Mouse (Mus musculus) intestine, embryonic 15.5 days (tissue): ENCODE data around the gene Tnfrsf25. TPM values are rescaled to one million over a fixed set of nuclear protein-coding genes. Genes with fewer than 3 reads are reported as not detected.

Experiments
- ATAC-seq: fragments of 200-750 bp; cut with Nextera tagmentation; 2 replicates; pipeline ENCODE4 v1.8.0; 2017; ENCODE audit warnings: moderate TSS enrichment, moderate library complexity
- H3K27ac ChIP-seq: fragments of 300-500 bp; sonication (generic); 2 replicates; pipeline ENCODE4 v1.5.1; 2015; ENCODE audit warnings: mild to moderate bottlenecking, inconsistent platforms
- H3K27me3 ChIP-seq: fragments of 300-500 bp; sonication (generic); replicated peaks from 2 replicates; pipeline ENCODE4 v1.6.1; 2015; ENCODE audit warnings: inconsistent platforms
- H3K36me3 ChIP-seq: fragments of 300-500 bp; sonication (generic); 2 replicates; pipeline ENCODE4 v1.6.1; 2015; ENCODE audit warnings: inconsistent platforms
- H3K4me1 ChIP-seq: fragments of 300-500 bp; sonication (generic); replicated peaks from 2 replicates; pipeline ENCODE4 v1.6.1; 2015; ENCODE audit warnings: inconsistent platforms
- H3K4me2 ChIP-seq: fragments of 300-500 bp; sonication (generic); replicated peaks from 2 replicates; pipeline ENCODE4 v1.6.1; 2015; ENCODE audit warnings: mild to moderate bottlenecking, inconsistent platforms
- H3K4me3 ChIP-seq: fragments of 300-500 bp; sonication (generic); replicated peaks from 2 replicates; pipeline ENCODE4 v1.5.1; 2015; ENCODE audit warnings: inconsistent platforms
- H3K9ac ChIP-seq: fragments of 300-500 bp; sonication (generic); 2 replicates; pipeline ENCODE4 v1.6.1; 2015; ENCODE audit warnings: inconsistent platforms
- H3K9me3 ChIP-seq: fragments of 300-500 bp; sonication (generic); 2 replicates; pipeline ENCODE4 v1.6.1; 2016; ENCODE audit warnings: inconsistent platforms
- WGBS: fragments of 180-500 bp; shearing (Covaris S2); methylation state at CpG from one replicate; pipeline ENCODE4 v1.1.7; 2015; 5-methylcytosine and 5-hydroxymethylcytosine counted together
- polyA plus RNA-seq: library from polyadenylated mRNA; unstranded; fragments of >200 nt; fragmentation: Nextera tagmentation; extraction: Ambion mirVana; gene quantifications from 2 replicates; pipeline ENCODE4 v1.2.1, GENCODE M21; 2015

The Tnfrsf25 gene
- polyA plus RNA-seq, 1 experiment from 2014 or later: 1.5 TPM

DNA sequence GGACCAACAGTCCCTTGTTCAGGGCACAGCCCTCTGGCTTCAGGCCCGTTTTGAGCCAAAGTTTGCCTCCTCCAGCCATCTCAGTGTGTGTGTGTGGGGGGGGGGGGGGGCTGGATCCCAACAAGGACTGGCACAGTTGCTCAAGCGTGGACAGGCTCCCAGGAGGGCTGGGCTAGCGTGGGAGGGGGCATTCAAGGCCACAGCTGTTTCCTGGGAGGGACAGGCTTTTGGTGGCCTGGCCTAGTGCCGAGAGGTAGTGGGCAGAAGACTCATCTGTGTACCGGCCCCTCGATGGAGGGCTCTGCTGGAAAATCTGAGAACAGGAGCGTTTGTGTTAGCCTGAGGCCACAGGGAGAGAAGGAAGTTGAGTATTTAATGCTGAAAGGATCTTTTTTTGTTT lies 35.8 kb upstream of the Tnfrsf25 start:
- no peak overlapping the region for H3K4me3 ChIP-seq
- H3K36me3 ChIP-seq: no peaks in the 10 kb centered on the region
- H3K27me3 ChIP-seq: 0 out of 2 replicates have a peak, but pooled peaks cover 2% of the 10 kb centered on the region
- ATAC-seq: no peak
- no peak overlapping the region for H3K27ac ChIP-seq
- no peaks in the 10 kb centered on the region; the same call in 1 of the 2 replicates for H3K4me1 ChIP-seq
- H3K4me2 ChIP-seq: no peak overlapping the region
- H3K9ac ChIP-seq: no peak overlapping the region
- no peaks in the 10 kb centered on the region for H3K9me3 ChIP-seq
- WGBS: 57% methylated on average over 7 of the region's 7 CpGs

DNA sequence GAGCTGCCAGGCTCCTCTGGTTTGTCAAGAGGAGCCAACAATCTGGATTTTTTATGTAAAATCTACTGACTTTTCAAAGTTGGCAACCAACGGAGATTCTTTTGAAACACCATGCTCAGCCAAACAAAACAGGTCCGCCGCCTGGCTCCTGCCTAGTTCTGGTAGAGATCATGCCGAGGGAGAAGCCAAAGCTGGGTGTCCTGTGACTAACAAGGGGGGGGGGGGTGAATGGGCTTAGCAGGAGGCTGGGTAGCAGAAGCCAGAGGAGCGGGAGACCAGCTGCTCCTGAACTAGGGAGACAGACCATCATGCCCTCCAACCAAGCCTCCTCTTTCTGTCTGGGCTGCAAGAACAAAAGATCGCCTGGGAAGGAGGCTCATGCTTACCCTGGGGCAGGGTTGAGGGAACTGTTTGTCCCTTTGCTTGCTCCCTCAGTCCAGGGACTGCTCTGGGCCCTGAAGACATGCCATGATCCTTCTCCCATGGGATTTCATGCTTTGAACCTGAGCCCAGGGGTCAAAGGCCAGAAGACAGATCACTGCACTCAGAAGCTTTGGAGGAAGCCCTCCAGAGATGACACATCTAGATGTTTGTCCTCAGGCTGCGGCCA lies 32.0 kb upstream of the Tnfrsf25 start:
- 73% methylated on average over 7 of the region's 7 CpGs for WGBS
- no peak overlapping the region for H3K27ac ChIP-seq

DNA sequence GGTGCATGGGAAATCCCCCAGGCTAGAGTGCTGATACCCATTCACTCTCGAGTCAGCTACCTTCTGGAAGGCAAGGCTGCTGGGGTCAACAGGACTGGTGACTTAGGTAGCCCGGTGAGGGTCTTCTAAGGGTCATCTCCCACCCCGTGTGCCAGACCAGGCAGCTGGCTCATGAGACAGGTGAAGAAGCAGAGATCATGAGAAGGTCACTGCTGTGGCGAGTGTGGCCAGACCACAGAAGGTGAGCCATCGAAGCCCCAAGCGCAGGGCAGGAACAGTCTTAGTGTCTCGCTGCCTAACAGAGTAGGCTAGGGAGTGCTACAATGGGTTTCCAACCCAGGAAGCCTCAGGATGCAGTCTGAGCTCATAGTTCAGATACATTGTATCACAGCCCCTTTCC lies 31.1 kb upstream of the Tnfrsf25 start:
- Histone ChIP-seq H3K4me1 (peaks cover 17% of the 10 kb centered on the region), H3K9ac (no peak overlapping the region), H3K4me2 (no peak overlapping the region), H3K27me3 (0 out of 2 replicates have a peak, but pooled peaks cover 2% of the 10 kb centered on the region), H3K27ac (no peak overlapping the region), H3K9me3 (no peaks in the 10 kb centered on the region), H3K36me3 (no peaks in the 10 kb centered on the region), H3K4me3 (no peak overlapping the region)
- ATAC-seq: no peak
- 89% methylated on average over 7 of the region's 7 CpGs for WGBS

More for the DNA sequence above, 32.0 kb upstream of the Tnfrsf25 start:
- H3K4me3 ChIP-seq: no peak overlapping the region
- 0 out of 2 replicates have a peak, but pooled peaks cover 2% of the 10 kb centered on the region for H3K27me3 ChIP-seq
- H3K36me3 ChIP-seq: no peaks in the 10 kb centered on the region
- ATAC-seq: no peak
- no peaks in the 10 kb centered on the region for H3K9me3 ChIP-seq
- no peak overlapping the region for H3K9ac ChIP-seq
- no peak overlapping the region for H3K4me2 ChIP-seq
- peaks cover 16% of the 10 kb centered on the region for H3K4me1 ChIP-seq

DNA sequence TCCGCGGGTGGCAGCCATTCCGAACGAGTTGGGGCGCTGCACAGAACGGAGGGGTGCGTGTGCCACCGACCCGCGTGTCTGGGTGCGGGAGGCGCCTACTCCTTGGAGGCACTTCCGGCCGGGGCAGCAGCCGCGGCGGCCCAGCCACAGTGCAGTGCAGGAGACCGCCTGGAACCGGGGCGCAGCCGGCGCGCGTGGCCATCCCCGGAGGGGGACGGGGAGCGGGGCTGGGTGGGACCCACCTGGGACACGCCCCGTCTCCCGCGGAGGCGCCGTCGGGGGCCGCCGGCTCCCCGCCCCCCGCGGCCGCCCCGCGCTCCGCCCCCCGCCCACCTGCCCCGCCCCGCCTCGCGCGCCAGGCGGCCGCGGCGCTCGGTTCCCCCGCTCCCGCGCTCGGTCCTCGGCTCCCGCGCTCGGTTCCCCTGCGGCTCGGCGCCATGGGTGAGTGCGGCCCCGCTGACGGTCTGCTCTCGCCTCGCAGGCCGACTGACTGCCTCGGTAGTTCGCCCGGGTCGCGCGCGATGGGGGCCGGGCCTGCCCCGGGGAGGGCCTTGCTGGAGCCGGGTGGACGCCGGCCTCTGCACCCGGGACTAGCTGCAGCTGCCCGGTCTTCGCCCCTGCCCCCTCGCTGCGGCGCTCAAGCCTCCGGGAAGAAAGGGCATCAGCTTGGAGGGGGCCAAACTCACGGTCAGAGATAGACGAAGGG lies 29.1 kb upstream of the Tnfrsf25 start:
- under 1% methylated on average over 68 of the region's 92 CpGs for WGBS
- H3K4me2 ChIP-seq: peak overlapping the region; percentile 90
- H3K9me3 ChIP-seq: no peaks in the 10 kb centered on the region
- H3K4me3 ChIP-seq: peak overlapping the region; percentile 85
- ATAC-seq: peak; percentile 93
- 0 out of 2 replicates have a peak, but pooled peaks cover 2% of the 10 kb centered on the region for H3K27me3 ChIP-seq
- H3K36me3 ChIP-seq: no peaks in the 10 kb centered on the region
- peak overlapping the region; percentile 86 for H3K9ac ChIP-seq
- H3K4me1 ChIP-seq: peaks cover 19% of the 10 kb centered on the region
- peak overlapping the region; percentile 80 for H3K27ac ChIP-seq

DNA sequence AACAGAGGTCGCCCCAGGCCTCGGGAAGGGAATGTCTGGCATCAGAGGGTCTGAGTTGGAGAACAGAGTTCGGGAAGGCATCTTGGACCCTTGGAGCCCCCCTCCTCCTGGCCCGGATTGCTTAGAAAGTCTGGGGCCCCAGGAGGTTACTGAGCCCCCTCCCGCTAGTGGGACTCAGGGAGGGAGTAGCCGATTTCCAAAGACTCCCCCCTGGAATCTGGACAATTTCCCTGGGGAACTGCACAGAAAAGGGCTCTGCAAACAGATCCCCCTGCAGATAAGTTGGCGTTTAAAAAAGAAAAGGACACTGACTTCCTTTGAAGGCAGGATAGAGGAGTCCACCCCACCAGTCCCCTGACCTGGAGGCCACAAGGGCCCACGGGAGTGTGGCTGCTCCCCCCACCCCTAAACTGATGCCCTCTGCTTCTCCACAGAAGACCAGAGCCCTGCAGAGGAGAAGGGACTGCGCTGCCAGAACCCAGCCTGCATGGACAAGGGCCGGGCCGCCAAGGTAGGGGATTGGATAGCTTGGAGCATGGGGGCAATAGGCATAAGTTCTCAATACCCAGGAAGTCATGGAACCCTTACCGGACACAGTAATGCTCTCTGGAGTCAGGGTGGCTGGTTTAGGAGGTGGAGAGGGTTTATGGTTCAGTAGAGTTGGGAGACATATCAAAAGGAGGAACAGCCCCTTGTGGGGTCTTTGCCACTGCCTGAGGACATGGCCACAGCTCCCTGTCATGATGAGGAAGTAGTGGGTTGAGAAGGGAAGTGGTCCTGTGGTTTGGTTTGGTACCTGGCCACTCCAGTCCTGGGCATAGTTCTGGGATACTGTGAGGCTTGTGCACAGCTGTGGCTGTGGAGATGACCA lies 28.3 kb upstream of the Tnfrsf25 start:
- Histone ChIP-seq H3K27me3 (0 out of 2 replicates have a peak, but pooled peaks cover 2% of the 10 kb centered on the region), H3K4me3 (peak overlapping the region; percentile 85), H3K36me3 (no peaks in the 10 kb centered on the region), H3K4me2 (peak overlapping the region; percentile 90), H3K27ac (peak overlapping the region; percentile 80; the same call in 1 of the 2 replicates), H3K4me1 (peaks cover 23% of the 10 kb centered on the region), H3K9me3 (no peaks in the 10 kb centered on the region), H3K9ac (peak overlapping the region; percentile 86)
- no peak; the same call in 1 of the 2 replicates for ATAC-seq
- WGBS: 9% methylated on average over 12 of the region's 12 CpGs

DNA sequence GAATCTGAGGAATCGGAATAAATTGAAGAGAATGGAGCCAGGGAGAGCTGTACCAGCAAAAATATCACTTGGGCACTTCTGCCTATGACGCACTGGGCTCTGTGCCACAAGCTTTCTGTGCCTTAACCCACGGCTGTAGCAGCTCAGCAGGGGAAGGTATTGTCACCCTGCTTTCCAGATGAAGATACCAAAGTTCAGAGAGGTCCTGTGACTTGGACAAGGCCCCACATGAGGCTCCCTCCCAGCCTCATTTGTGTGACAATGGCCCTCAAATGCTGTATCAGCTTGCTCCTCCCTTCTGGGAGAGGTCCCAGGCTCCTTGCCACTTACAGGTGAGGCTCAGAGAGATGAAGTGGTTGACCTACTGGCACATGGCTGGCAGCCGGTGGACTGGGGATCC lies 27.6 kb upstream of the Tnfrsf25 start:
- H3K36me3 ChIP-seq: no peaks in the 10 kb centered on the region
- H3K4me3 ChIP-seq: peak overlapping the region; percentile 85; the same call in 1 of the 2 replicates
- WGBS: 63% methylated on average over 4 of the region's 4 CpGs
- peak overlapping the region; percentile 30; the same call in 1 of the 2 replicates for H3K9ac ChIP-seq
- peak overlapping the region; percentile 90 for H3K4me2 ChIP-seq
- 0 out of 2 replicates have a peak, but pooled peaks cover 2% of the 10 kb centered on the region for H3K27me3 ChIP-seq
- ATAC-seq: no peak
- no peak overlapping the region for H3K27ac ChIP-seq
- H3K4me1 ChIP-seq: peaks cover 30% of the 10 kb centered on the region
- H3K9me3 ChIP-seq: no peaks in the 10 kb centered on the region

DNA sequence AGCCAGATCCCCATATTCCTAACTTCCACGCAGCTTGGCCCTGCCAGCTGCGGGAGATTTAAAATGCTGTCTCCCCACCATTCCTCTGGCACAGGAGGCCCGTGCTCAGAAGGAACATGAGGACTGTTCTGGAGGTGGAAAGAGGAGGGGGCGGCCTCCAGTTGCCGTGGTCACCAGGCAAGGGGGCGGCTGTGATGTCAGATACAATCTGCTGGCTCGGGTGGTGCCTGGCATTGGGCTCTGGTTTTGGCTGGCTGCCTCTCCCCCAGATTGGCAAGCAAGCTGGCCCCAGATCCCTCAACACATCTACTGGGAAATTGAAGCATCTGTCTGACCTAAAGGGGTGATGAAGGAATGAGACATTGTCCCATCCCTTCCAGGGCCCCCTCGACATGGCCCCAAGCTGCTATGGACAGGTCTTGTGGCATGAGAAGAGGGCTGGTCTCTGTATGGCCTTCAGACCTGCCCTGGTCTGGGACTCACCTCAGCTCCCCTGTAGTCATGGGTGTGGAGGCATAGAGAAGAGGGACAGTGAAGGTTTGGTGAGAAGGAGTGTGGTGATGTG lies 27.1 kb upstream of the Tnfrsf25 start:
- H3K27me3 ChIP-seq: 0 out of 2 replicates have a peak, but pooled peaks cover 2% of the 10 kb centered on the region
- ATAC-seq: no peak
- no peak overlapping the region for H3K4me3 ChIP-seq
- WGBS: 65% methylated on average over 8 of the region's 8 CpGs
- no peak overlapping the region for H3K9ac ChIP-seq
- H3K4me2 ChIP-seq: peak overlapping the region; percentile 90
- peaks cover 32% of the 10 kb centered on the region for H3K4me1 ChIP-seq
- H3K9me3 ChIP-seq: no peaks in the 10 kb centered on the region
- H3K36me3 ChIP-seq: no peaks in the 10 kb centered on the region
- no peak overlapping the region for H3K27ac ChIP-seq

DNA sequence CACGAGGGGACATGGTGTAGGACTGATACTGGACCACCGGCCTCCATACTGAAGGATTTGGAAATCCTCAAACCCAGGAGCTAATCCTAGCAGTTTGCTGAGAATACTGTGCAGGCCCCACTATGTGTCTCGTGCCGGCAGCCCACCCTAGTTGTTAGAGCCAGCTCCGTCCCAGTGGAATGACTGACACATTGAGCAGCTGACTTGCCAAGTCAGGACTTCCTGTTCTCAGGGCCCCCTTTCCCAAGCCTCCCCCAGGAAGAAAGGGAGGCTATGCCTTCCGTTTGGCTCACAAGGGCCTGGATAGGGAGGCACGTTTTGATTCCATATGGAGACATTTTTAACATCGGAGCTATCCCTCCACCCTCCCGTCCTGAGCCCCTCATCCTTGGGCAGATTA lies 25.5 kb upstream of the Tnfrsf25 start:
- no peaks in the 10 kb centered on the region for H3K36me3 ChIP-seq
- ATAC-seq: no peak
- 81% methylated on average over 9 of the region's 9 CpGs for WGBS

DNA sequence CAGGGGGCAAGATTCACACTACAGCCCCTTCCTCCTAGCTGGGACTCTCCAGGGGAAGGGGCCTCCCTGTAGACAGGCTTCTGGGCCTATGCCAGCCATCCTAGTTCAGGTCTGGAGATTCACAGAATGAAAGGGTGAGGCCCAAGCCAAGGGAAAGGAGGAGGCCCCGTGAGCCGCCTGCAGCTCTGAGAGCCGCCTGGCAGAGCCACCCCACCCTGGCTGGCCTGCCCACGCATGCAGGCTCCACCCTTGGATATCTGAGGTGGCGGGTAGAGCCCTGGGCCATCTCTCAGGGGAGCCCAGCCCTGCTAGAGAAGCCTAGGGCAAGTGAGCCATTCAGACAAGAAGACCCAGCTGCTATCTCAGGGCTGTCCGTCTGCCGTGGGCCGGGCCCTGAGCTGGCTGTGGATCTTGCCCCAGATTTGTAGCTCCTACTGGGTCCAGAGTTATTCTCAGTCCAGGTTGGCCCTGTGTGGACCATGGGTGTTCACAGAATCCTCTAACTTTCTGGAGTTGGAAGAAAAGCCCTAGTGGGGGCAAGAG lies 22.9 kb upstream of the Tnfrsf25 start:
- H3K9ac ChIP-seq: no peak overlapping the region
- no peak overlapping the region for H3K27ac ChIP-seq

More for the DNA sequence above, 25.5 kb upstream of the Tnfrsf25 start:
- Histone ChIP-seq H3K27me3 (no peaks in the 10 kb centered on the region), H3K4me2 (no peak overlapping the region), H3K9ac (no peak overlapping the region), H3K4me3 (no peak overlapping the region), H3K27ac (no peak overlapping the region), H3K9me3 (no peaks in the 10 kb centered on the region), H3K4me1 (peaks cover 32% of the 10 kb centered on the region)

DNA sequence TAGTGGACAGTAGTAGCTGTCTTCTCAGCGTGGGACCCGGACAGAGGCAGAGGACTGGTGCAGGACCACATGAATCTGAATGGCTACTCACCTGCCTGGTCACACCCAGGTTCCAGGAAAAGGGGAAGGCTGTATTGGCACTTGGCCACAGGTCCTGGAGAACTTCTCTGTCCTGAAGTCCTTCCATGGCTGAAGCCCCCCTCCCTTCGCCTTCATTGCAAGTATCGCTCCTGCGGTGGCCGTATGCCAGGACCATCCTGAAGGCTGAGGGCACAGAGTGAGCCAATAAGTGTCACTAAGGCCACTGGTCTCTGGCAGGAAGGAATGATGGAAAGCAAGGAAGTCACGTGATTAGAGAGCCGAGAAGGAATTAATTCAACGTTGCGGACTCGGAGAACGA lies 21.5 kb upstream of the Tnfrsf25 start:
- no peak overlapping the region for H3K4me2 ChIP-seq
- no peaks in the 10 kb centered on the region for H3K9me3 ChIP-seq
- H3K4me3 ChIP-seq: no peak overlapping the region
- 90% methylated on average over 12 of the region's 12 CpGs for WGBS
- H3K9ac ChIP-seq: no peak overlapping the region
- H3K4me1 ChIP-seq: peaks cover 21% of the 10 kb centered on the region
- no peak overlapping the region for H3K27ac ChIP-seq
- no peak for ATAC-seq
- H3K36me3 ChIP-seq: no peaks in the 10 kb centered on the region
- H3K27me3 ChIP-seq: no peaks in the 10 kb centered on the region

More for the DNA sequence above, 22.9 kb upstream of the Tnfrsf25 start:
- Histone ChIP-seq H3K4me2 (no peak overlapping the region), H3K4me3 (no peak overlapping the region), H3K36me3 (no peaks in the 10 kb centered on the region), H3K27me3 (no peaks in the 10 kb centered on the region), H3K9me3 (no peaks in the 10 kb centered on the region), H3K4me1 (peaks cover 27% of the 10 kb centered on the region)
- 53% methylated on average over 8 of the region's 8 CpGs for WGBS
- ATAC-seq: peak; percentile 70
